Mouse (Mus musculus): ENCODE results near the gene Fam83g. TPM values are rescaled to one million over a fixed set of nuclear protein-coding genes. Genes with fewer than 3 reads are reported as not detected.

Gene Fam83g
- polyA plus RNA-seq, 1 experiment from 2014 or later = 2.8 TPM

DNA sequence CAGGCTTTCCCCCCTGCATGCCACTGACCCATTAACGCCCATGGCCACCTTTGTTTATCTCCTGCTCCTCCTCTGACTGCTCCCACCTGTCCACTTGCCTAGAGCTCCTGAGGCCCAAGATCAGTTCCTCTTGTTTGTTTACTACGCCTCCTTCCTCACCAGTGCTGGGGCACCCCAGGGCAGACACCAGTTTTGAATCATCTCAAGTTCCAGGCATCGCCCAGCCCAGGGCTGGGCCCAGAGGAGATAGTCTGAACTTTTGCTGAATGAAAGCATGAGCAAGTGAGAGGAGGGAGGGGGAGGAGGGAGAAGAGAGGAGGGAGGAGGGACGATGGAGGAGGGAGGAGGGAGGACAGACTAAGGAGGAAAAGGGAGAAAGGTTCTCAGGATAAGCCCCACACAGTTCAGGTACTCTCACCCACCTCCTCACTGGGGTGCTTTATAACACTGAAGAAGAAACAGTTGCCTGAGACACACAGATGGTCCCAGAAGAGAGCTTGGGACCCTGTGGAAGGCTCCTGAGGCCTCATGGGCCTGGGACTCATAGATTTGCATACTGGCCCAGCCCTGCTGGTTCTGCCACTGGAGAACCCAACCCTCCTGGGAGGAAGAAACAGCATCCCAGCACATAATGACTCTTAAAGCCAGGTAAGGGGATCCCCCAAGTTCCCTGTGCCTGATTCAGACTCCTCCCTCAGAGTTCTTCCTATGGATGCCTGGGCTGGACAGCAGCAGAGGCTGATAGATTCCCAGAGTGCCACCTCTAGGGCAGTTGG lies 4.6 kb upstream of the Fam83g start:
- Histone ChIP-seq H3K27me3 (peaks cover 19% of the 10 kb centered on the region), H3K4me2 (no peak overlapping the region), H3K36me3 (no peaks in the 10 kb centered on the region), H3K4me3 (no peak overlapping the region), H3K27ac (no peak overlapping the region), H3K4me1 (peaks cover 16% of the 10 kb centered on the region), H3K9me3 (no peaks in the 10 kb centered on the region), H3K9ac (no peak overlapping the region)
- ATAC-seq (ENCODE audit: borderline replicate concordance, extremely low read depth, low FRiP score, low TSS enrichment) = no peak
- WGBS = 62% methylated on average over 4 of the region's 4 CpGs

DNA sequence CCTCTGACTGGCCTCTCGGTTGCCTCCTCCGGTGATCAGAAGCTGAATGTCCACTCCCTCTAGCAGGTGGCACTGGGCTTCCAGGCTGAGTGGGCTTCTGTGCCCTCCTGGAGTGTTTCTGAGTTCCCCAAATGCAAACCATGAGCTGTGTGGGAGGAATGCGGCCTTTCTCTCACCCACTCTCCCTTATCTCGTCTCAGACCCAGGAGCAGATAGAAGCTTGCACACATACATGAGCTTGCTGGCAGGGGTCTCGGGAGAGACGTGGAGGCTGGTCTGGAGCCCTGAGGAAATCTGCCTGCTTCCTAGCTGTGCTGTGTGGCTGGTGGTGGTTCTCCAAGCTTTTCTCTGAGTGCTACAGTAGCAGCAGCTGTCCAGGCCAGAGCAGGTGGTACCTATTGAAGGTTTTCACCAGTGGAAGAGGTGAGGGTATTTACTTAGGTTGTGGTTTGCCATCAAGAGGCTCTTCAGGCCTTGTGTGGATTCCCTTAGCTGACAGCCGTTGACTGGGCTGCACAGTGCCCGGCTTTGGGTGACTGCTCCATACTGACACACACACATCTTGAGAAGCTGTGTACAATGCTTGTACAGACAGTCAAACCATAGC lies 1.3 kb downstream of the Fam83g start:
- Histone ChIP-seq H3K9ac (no peak overlapping the region), H3K4me3 (peak overlapping the region; percentile 47), H3K27ac (peak overlapping the region; percentile 53; the same call in 1 of the 2 replicates), H3K4me1 (peaks cover 19% of the 10 kb centered on the region), H3K36me3 (no peaks in the 10 kb centered on the region), H3K27me3 (peaks cover 34% of the 10 kb centered on the region), H3K9me3 (no peaks in the 10 kb centered on the region), H3K4me2 (peak overlapping the region; percentile 73)
- ATAC-seq (ENCODE audit: borderline replicate concordance, extremely low read depth, low FRiP score, low TSS enrichment) = 0 out of 2 replicates have a peak, but pooled peaks have one; percentile 10
- WGBS = 49% methylated on average over 8 of the region's 8 CpGs

DNA sequence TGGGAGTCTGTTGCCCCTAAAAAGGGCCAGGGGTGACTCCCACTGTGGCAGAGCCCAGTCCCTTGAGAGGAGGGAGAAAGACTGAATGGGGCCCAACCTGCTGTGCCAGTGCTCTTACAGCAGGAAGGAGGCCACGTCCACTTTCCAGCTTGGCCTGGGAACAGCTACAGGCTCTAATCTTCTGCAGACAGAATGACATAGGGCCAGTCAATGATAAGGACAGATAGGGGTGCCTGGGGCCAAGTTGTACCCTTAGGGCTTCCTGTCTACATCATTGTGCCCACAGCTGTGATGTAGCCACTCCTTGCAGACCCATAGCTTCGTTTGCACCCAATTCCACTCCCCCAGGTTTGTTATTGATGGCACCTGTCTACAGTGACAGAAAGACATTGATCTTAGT lies 2.2 kb downstream of the Fam83g start:
- Histone ChIP-seq H3K9ac (no peak overlapping the region), H3K36me3 (no peaks in the 10 kb centered on the region), H3K27me3 (peaks cover 34% of the 10 kb centered on the region), H3K9me3 (no peaks in the 10 kb centered on the region), H3K4me3 (no peak overlapping the region), H3K27ac (no peak overlapping the region), H3K4me2 (no peak overlapping the region), H3K4me1 (peaks cover 19% of the 10 kb centered on the region)
- WGBS = 34% methylated on average over 2 of the region's 2 CpGs
- ATAC-seq (ENCODE audit: borderline replicate concordance, extremely low read depth, low FRiP score, low TSS enrichment) = no peak

DNA sequence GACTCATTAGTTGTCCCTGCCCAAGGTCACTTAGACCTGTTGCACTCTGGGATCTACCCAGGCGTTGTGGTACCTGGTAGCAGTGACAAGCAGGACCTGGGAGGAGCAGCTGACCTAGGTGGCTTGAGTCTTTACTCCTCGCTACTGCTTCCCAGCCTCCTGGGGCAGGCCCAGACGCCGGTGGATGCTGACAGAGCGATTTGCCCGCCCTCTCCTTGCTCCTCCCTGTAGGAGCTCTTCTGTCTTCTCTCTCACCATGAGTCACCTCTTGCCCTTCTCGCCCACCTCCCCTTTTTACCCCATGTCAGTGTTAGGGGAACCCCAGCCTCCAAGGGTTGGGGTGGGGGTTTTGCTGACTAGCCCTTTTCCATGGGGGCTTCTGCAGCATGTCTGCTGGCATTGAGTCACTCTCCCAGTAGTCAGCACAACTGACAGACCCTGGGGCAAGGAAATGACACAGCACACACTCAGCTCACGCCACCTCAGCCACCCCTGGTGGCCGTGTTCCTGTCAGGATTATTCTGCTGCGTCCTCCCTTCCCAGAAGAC lies 3.1 kb downstream of the Fam83g start:
- peaks cover 34% of the 10 kb centered on the region for H3K27me3 ChIP-seq
- WGBS = 44% methylated on average over 10 of the region's 10 CpGs

DNA sequence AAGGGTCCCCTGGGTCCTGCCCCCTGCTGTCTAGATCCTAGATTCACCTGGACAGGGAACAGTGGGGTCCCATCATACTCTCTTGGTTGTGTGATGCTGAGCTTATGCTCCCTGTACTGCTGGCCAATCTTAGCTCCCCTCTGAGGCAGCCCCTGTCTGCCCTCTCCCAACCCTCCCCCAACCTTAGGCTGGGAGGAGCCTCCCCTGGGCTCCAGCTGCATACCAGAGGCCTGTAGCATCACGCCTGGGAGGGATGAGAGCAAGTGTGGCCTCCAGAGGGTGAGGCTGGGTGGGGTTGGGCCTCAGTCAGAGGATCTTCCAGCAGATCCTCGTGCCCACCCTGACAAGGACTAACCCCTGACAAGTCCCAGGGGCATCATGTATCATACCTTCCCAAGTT lies 3.7 kb downstream of the Fam83g start:
- WGBS = 30% methylated on average over 2 of the region's 2 CpGs

More for the DNA sequence above, 3.1 kb downstream of the Fam83g start:
- peaks cover 19% of the 10 kb centered on the region for H3K4me1 ChIP-seq
- no peak overlapping the region for H3K9ac ChIP-seq
- H3K9me3 ChIP-seq = no peaks in the 10 kb centered on the region
- ATAC-seq (ENCODE audit: borderline replicate concordance, extremely low read depth, low FRiP score, low TSS enrichment) = no peak
- H3K27ac ChIP-seq = no peak overlapping the region
- H3K36me3 ChIP-seq = no peaks in the 10 kb centered on the region
- H3K4me3 ChIP-seq = no peak overlapping the region
- H3K4me2 ChIP-seq = no peak overlapping the region

DNA sequence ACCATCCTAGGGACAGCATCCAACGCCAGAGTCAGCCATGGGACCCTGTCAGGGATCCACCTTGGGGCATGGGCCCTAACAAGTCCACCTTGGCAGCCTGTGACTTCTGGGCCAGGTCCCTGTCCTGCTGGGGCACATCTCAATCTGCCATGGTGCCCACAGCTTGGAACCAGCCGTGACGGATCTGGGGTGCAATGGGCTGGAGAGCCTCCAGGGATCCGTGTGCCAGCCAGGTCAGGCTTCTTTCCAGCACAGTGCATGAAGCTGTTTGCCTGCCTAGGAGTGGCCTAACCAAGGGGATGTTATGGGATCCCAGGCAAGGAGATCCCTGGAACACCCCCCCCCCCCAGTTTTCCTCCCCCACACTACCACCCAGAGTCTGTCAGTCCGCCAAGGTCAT lies 9.1 kb downstream of the Fam83g start:
- 87% methylated on average over 5 of the region's 5 CpGs for WGBS
- no peak overlapping the region for H3K27ac ChIP-seq
- no peaks in the 10 kb centered on the region for H3K9me3 ChIP-seq
- H3K9ac ChIP-seq = no peak overlapping the region
- H3K4me1 ChIP-seq = no peaks in the 10 kb centered on the region
- no peaks in the 10 kb centered on the region for H3K27me3 ChIP-seq
- no peaks in the 10 kb centered on the region for H3K36me3 ChIP-seq
- H3K4me3 ChIP-seq = no peak overlapping the region
- no peak for ATAC-seq (ENCODE audit: borderline replicate concordance, extremely low read depth, low FRiP score, low TSS enrichment)
- H3K4me2 ChIP-seq = no peak overlapping the region

More for the DNA sequence above, 3.7 kb downstream of the Fam83g start:
- H3K9ac ChIP-seq = no peak overlapping the region
- no peaks in the 10 kb centered on the region for H3K36me3 ChIP-seq
- no peak overlapping the region for H3K4me3 ChIP-seq
- no peak overlapping the region for H3K4me2 ChIP-seq
- ATAC-seq (ENCODE audit: borderline replicate concordance, extremely low read depth, low FRiP score, low TSS enrichment) = no peak
- H3K4me1 ChIP-seq = peaks cover 19% of the 10 kb centered on the region
- peaks cover 32% of the 10 kb centered on the region for H3K27me3 ChIP-seq
- H3K27ac ChIP-seq = no peak overlapping the region
- H3K9me3 ChIP-seq = no peaks in the 10 kb centered on the region

DNA sequence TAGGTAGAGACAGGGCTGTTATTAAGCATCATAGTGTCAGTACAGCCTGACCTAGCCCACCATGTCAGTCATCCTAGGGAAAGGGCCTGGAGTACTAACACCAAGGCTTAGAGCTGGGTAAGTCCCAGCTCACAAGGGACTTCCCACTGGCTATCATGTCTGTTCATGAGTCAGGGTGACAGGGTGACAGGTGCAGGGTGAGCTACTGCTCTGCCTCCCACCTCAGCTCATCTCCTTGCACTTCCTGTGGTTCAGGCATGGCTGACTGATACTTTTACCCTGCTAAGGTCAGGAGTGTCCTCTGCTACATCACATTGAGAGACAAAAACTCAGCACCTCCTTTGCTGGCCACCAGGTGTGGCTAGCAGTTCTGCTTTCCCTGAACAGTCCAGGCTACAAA lies 15.0 kb downstream of the Fam83g start:
- H3K27me3 ChIP-seq = no peaks in the 10 kb centered on the region
- H3K4me2 ChIP-seq = no peak overlapping the region
- H3K4me1 ChIP-seq = no peaks in the 10 kb centered on the region
- no peak overlapping the region for H3K27ac ChIP-seq
- H3K9ac ChIP-seq = no peak overlapping the region
- no peaks in the 10 kb centered on the region for H3K36me3 ChIP-seq
- H3K4me3 ChIP-seq = no peak overlapping the region
- no peak for ATAC-seq (ENCODE audit: borderline replicate concordance, extremely low read depth, low FRiP score, low TSS enrichment)
- H3K9me3 ChIP-seq = no peaks in the 10 kb centered on the region

DNA sequence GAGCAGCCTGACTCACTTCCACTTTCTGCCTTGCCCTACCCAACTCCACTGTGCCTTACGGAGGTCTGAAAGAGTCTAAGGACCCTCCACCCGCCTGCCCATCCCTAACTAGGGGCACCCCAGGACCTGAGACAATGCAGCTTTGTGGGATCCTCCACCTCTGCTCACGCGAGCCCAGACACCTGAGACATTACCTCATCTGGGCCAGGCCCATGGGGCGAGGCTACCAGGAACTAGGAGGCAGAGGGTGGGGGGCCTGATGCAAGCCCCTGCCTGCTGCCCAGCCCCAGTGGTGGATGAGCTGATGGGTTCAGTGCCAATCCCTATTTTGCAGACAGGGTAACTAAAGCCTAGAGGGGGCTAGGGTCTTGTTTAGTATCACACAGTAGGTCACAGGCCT lies 15.6 kb downstream of the Fam83g start:
- H3K9ac ChIP-seq = no peak overlapping the region
- H3K4me2 ChIP-seq = no peak overlapping the region
- no peak overlapping the region for H3K27ac ChIP-seq
- H3K4me3 ChIP-seq = no peak overlapping the region
- no peak for ATAC-seq (ENCODE audit: borderline replicate concordance, extremely low read depth, low FRiP score, low TSS enrichment)
- 67% methylated on average over 5 of the region's 5 CpGs for WGBS
- no peaks in the 10 kb centered on the region for H3K27me3 ChIP-seq
- H3K9me3 ChIP-seq = no peaks in the 10 kb centered on the region
- no peaks in the 10 kb centered on the region for H3K36me3 ChIP-seq
- no peaks in the 10 kb centered on the region for H3K4me1 ChIP-seq

DNA sequence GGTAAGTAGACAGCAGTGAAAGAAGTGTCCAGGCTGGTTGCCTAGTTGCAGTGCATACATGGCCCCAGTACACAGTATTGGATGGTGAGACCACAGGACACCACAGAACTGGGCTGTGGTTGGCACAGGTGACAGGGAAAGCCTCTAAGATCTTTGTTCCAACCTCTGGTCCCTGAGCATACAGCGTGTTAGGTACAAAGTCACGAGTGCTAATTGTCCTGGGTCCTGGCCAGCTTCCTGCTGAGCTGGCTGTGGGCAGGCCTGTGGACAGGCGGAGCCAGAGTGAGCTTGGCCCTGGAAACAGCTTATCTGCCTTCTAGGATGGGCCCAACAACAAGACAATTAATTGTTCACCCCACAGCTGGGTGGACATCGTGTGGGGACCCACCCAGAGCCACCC lies 16.0 kb downstream of the Fam83g start:
- H3K9ac ChIP-seq = no peak overlapping the region
- H3K36me3 ChIP-seq = no peaks in the 10 kb centered on the region
- WGBS = 56% methylated on average over 4 of the region's 4 CpGs
- H3K4me1 ChIP-seq = no peaks in the 10 kb centered on the region
- H3K4me3 ChIP-seq = no peak overlapping the region
- no peak for ATAC-seq (ENCODE audit: borderline replicate concordance, extremely low read depth, low FRiP score, low TSS enrichment)
- no peaks in the 10 kb centered on the region for H3K27me3 ChIP-seq
- no peak overlapping the region for H3K4me2 ChIP-seq
- H3K9me3 ChIP-seq = no peaks in the 10 kb centered on the region
- H3K27ac ChIP-seq = no peak overlapping the region

DNA sequence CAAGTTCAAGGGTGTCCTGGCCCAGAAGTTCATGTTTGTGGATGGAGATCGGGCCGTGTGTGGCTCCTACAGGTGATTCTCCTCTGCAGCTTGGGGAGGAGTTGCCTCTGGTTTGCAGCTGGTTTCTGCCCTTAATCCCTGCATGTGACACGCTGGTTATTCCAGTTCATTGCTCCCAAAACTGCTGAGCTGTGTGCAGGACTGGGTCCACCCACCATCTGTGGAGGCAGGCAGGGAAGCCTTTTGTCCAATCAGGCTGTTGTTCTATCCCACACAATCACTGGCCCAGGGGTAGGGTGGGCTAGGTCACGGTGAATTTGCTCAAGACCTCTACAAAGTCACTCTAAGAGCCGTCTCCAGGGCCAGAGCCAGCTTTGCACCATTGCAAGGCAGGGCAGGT lies 17.8 kb downstream of the Fam83g start:
- H3K27me3 ChIP-seq = no peaks in the 10 kb centered on the region
- H3K9ac ChIP-seq = no peak overlapping the region
- no peak overlapping the region for H3K4me3 ChIP-seq
- no peak overlapping the region for H3K27ac ChIP-seq
- no peaks in the 10 kb centered on the region for H3K36me3 ChIP-seq
- ATAC-seq (ENCODE audit: borderline replicate concordance, extremely low read depth, low FRiP score, low TSS enrichment) = no peak
- H3K4me2 ChIP-seq = no peak overlapping the region
- 70% methylated on average over 5 of the region's 5 CpGs for WGBS
- H3K4me1 ChIP-seq = no peaks in the 10 kb centered on the region
- H3K9me3 ChIP-seq = no peaks in the 10 kb centered on the region

DNA sequence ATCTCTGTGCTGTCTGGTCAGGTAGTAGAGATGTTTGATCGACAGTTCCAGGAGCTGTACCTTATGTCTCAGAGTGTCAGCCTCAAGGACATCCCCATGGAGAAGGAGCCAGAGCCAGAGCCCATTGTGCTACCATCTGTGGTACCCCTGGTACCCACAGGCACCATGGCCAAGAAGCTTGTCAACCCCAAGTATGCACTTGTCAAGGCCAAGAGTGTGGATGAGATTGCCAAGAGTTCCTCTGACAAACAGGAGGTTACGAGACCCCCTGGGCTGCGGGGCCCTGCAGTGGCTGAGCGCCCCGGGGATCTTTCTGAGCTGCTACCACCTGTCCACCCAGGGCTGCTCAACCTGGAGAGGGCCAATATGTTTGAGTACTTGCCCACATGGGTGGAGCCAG lies 18.6 kb downstream of the Fam83g start:
- no peak for ATAC-seq (ENCODE audit: borderline replicate concordance, extremely low read depth, low FRiP score, low TSS enrichment)
- no peaks in the 10 kb centered on the region for H3K4me1 ChIP-seq
- H3K9me3 ChIP-seq = no peaks in the 10 kb centered on the region
- no peaks in the 10 kb centered on the region for H3K36me3 ChIP-seq
- H3K4me3 ChIP-seq = no peak overlapping the region
- no peak overlapping the region for H3K27ac ChIP-seq
- H3K27me3 ChIP-seq = no peaks in the 10 kb centered on the region
- WGBS = 90% methylated on average over 5 of the region's 5 CpGs
- H3K9ac ChIP-seq = no peak overlapping the region
- H3K4me2 ChIP-seq = no peak overlapping the region

DNA sequence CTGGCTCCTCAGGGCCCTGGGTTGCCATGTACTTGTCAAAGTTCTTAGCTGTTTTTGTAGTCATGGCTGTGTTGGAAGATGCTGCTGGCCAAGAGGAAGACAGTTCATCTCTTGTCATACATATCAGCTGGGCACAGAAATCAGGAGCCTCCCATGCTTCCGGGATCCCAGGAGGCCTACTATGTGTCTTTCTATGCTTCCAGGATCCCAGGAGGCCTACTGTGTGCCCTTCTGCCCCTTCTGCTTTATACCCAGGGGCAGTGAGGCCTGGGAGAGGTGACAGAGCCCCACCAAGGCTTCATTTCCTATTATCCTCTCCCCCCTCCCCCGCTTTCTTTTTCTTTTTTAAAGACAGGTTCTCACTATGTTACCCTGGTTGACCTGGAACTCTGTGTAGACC lies 21.7 kb downstream of the Fam83g start:
- H3K27me3 ChIP-seq = no peaks in the 10 kb centered on the region
- WGBS = 80% methylated on average over 2 of the region's 2 CpGs

More for the DNA sequence above, 21.7 kb downstream of the Fam83g start:
- Histone ChIP-seq H3K36me3 (no peaks in the 10 kb centered on the region), H3K4me3 (no peak overlapping the region), H3K4me2 (no peak overlapping the region), H3K9me3 (no peaks in the 10 kb centered on the region), H3K9ac (no peak overlapping the region), H3K27ac (no peak overlapping the region), H3K4me1 (no peaks in the 10 kb centered on the region)
- no peak for ATAC-seq (ENCODE audit: borderline replicate concordance, extremely low read depth, low FRiP score, low TSS enrichment)

Data from lung, embryonic 15.5 days (tissue).